Mouse (Mus musculus) forebrain, embryonic 16.5 days (tissue): Measurements from ENCODE around the gene Dpm3. TPM values are rescaled to one million over a fixed set of nuclear protein-coding genes. Genes with fewer than 3 reads are reported as not detected.

Experiments
- ATAC-seq: fragments of 200-750 bp; cut with Nextera tagmentation; 2 replicates; pipeline ENCODE4 v1.8.0; 2017; ENCODE audit warnings: mild to moderate bottlenecking, moderate library complexity
- H3K27ac ChIP-seq: fragments of 300-500 bp; sonication (generic); 2 replicates; pipeline ENCODE4 v1.5.1; 2014; ENCODE audit warnings: low read length, control low read depth
- H3K27me3 ChIP-seq: fragments of 300-500 bp; sonication (generic); replicated peaks from 2 replicates; pipeline ENCODE4 v1.6.1; 2014; ENCODE audit warnings: low read length; ENCODE audit not compliant: control insufficient read depth, insufficient read depth
- H3K36me3 ChIP-seq: fragments of 300-500 bp; sonication (generic); 2 replicates; pipeline ENCODE4 v1.6.1; 2014; ENCODE audit not compliant: control insufficient read depth, insufficient read depth
- H3K4me1 ChIP-seq: fragments of 300-500 bp; sonication (generic); replicated peaks from 2 replicates; pipeline ENCODE4 v1.6.1; 2014; ENCODE audit warnings: low read length; ENCODE audit not compliant: control insufficient read depth, insufficient read depth
- H3K4me2 ChIP-seq: fragments of 300-500 bp; sonication (generic); 2 replicates; pipeline ENCODE4 v1.6.1; 2014; ENCODE audit warnings: mild to moderate bottlenecking, low read length, control low read depth
- H3K4me3 ChIP-seq: fragments of 300-500 bp; sonication (generic); replicated peaks from 2 replicates; pipeline ENCODE4 v1.5.1; 2014; ENCODE audit warnings: mild to moderate bottlenecking, low read length, control low read depth
- H3K9ac ChIP-seq: fragments of 300-500 bp; sonication (generic); replicated peaks from 2 replicates; pipeline ENCODE4 v1.6.1; 2014; ENCODE audit warnings: low read depth, low read length, control low read depth
- H3K9me3 ChIP-seq: fragments of 300-500 bp; sonication (generic); 2 replicates; pipeline ENCODE4 v1.6.1; 2016; ENCODE audit warnings: low read length; ENCODE audit not compliant: control insufficient read depth
- WGBS: fragments of 180-500 bp; shearing (Covaris S2); extraction: QIAGEN DNeasy Blood & Tissue Kit; methylation state at CpG from one replicate; pipeline ENCODE4 v1.1.7; 2014; 5-methylcytosine and 5-hydroxymethylcytosine counted together
- polyA plus RNA-seq: library from polyadenylated mRNA; unstranded; fragments of >200 nt; fragmentation: Nextera tagmentation; extraction: Ambion mirVana; gene quantifications from 2 replicates; pipeline ENCODE4 v1.2.1, GENCODE M21; 2015

Dpm3 gene
- polyA plus RNA-seq, 1 experiment from 2014 or later, result 73.5 TPM

GRCm38 (mm10) chr3:89281579-89282290, 22.6 kb downstream of the Dpm3 start:
- 13% methylated on average over 20 of the region's 20 CpGs for WGBS
- H3K9me3 ChIP-seq, result no peaks in the 10 kb centered on the region
- ATAC-seq, result no peak; the same call in 1 of the 2 replicates
- no peaks in the 10 kb centered on the region for H3K36me3 ChIP-seq
- H3K4me3 ChIP-seq, result peak overlapping the region; percentile 56
- peaks cover 36% of the 10 kb centered on the region for H3K4me1 ChIP-seq
- peaks cover 2% of the 10 kb centered on the region; the same call in 1 of the 2 replicates for H3K27me3 ChIP-seq
- no peak overlapping the region for H3K27ac ChIP-seq
- peak overlapping the region; percentile 10; the same call in 1 of the 2 replicates for H3K9ac ChIP-seq
- peak overlapping the region; percentile 98 for H3K4me2 ChIP-seq

- no peaks in the 10 kb centered on the region for H3K36me3 ChIP-seq
- peaks cover 34% of the 10 kb centered on the region for H3K4me1 ChIP-seq
- no peak overlapping the region for H3K4me2 ChIP-seq
- H3K9ac ChIP-seq, result peak overlapping the region; percentile 10; the same call in 1 of the 2 replicates
- no peaks in the 10 kb centered on the region for H3K9me3 ChIP-seq
- H3K27me3 ChIP-seq, result peaks cover 2% of the 10 kb centered on the region; the same call in 1 of the 2 replicates
- ATAC-seq, result no peak
- WGBS, result 20% methylated on average over 4 of the region's 4 CpGs
- H3K27ac ChIP-seq, result no peak overlapping the region
- no peak overlapping the region for H3K4me3 ChIP-seq
Observed at GRCm38 (mm10) chr3:89282291-89282643, 23.1 kb downstream of the Dpm3 start.

GRCm38 (mm10) chr3:89284261-89284660, 25.1 kb downstream of the Dpm3 start:
- no peak for ATAC-seq
- Histone ChIP-seq H3K27ac (no peak overlapping the region), H3K36me3 (no peaks in the 10 kb centered on the region), H3K9me3 (no peaks in the 10 kb centered on the region), H3K9ac (no peak overlapping the region), H3K4me2 (no peak overlapping the region), H3K27me3 (0 out of 2 replicates have a peak, but pooled peaks cover 2% of the 10 kb centered on the region), H3K4me3 (no peak overlapping the region), H3K4me1 (peaks cover 29% of the 10 kb centered on the region)
- 86% methylated on average over 3 of the region's 3 CpGs for WGBS

- H3K9ac ChIP-seq, result no peak overlapping the region
- H3K27me3 ChIP-seq, result 0 out of 2 replicates have a peak, but pooled peaks cover 2% of the 10 kb centered on the region
- peaks cover 16% of the 10 kb centered on the region for H3K4me1 ChIP-seq
- no peaks in the 10 kb centered on the region for H3K9me3 ChIP-seq
- WGBS, result 45% methylated on average over 2 of the region's 2 CpGs
- no peak overlapping the region for H3K27ac ChIP-seq
- no peak overlapping the region for H3K4me3 ChIP-seq
- ATAC-seq, result no peak
- no peaks in the 10 kb centered on the region for H3K36me3 ChIP-seq
- H3K4me2 ChIP-seq, result no peak overlapping the region
Observed at GRCm38 (mm10) chr3:89285526-89285925, 26.4 kb downstream of the Dpm3 start.

GRCm38 (mm10) chr3:89287286-89287685, 28.1 kb downstream of the Dpm3 start:
- ATAC-seq, result no peak
- peaks cover 2% of the 10 kb centered on the region; the same call in 1 of the 2 replicates for H3K4me1 ChIP-seq
- H3K27ac ChIP-seq, result no peak overlapping the region
- no peaks in the 10 kb centered on the region for H3K27me3 ChIP-seq
- 67% methylated on average over 5 of the region's 5 CpGs for WGBS
- H3K9me3 ChIP-seq, result no peaks in the 10 kb centered on the region
- H3K4me2 ChIP-seq, result no peak overlapping the region
- no peak overlapping the region for H3K9ac ChIP-seq
- no peaks in the 10 kb centered on the region for H3K36me3 ChIP-seq
- no peak overlapping the region for H3K4me3 ChIP-seq

GRCm38 (mm10) chr3:89288503-89288928, 29.4 kb downstream of the Dpm3 start:
- no peak overlapping the region for H3K4me2 ChIP-seq
- no peak for ATAC-seq
- WGBS, result 54% methylated on average over 7 of the region's 7 CpGs

GRCm38 (mm10) chr3:89291874-89292273, 32.7 kb downstream of the Dpm3 start:
- no peak for ATAC-seq

More at GRCm38 (mm10) chr3:89288503-89288928, 29.4 kb downstream of the Dpm3 start:
- Histone ChIP-seq H3K27me3 (no peaks in the 10 kb centered on the region), H3K9ac (no peak overlapping the region), H3K4me1 (no peaks in the 10 kb centered on the region), H3K36me3 (no peaks in the 10 kb centered on the region), H3K9me3 (no peaks in the 10 kb centered on the region), H3K4me3 (no peak overlapping the region), H3K27ac (no peak overlapping the region)

GRCm38 (mm10) chr3:89292303-89292702, 33.1 kb downstream of the Dpm3 start:
- H3K27ac ChIP-seq, result no peak overlapping the region
- no peak overlapping the region for H3K9ac ChIP-seq
- H3K4me1 ChIP-seq, result peaks cover 8% of the 10 kb centered on the region
- WGBS, result 65% methylated on average over 5 of the region's 5 CpGs
- no peak for ATAC-seq
- no peaks in the 10 kb centered on the region for H3K27me3 ChIP-seq
- no peaks in the 10 kb centered on the region for H3K36me3 ChIP-seq
- no peak overlapping the region for H3K4me2 ChIP-seq
- H3K9me3 ChIP-seq, result no peaks in the 10 kb centered on the region
- no peak overlapping the region for H3K4me3 ChIP-seq

More at GRCm38 (mm10) chr3:89291874-89292273, 32.7 kb downstream of the Dpm3 start:
- 78% methylated on average over 10 of the region's 10 CpGs for WGBS
- Histone ChIP-seq H3K4me2 (no peak overlapping the region), H3K9ac (no peak overlapping the region), H3K9me3 (no peaks in the 10 kb centered on the region), H3K36me3 (no peaks in the 10 kb centered on the region), H3K4me3 (no peak overlapping the region), H3K4me1 (peaks cover 6% of the 10 kb centered on the region), H3K27ac (no peak overlapping the region), H3K27me3 (no peaks in the 10 kb centered on the region)

GRCm38 (mm10) chr3:89293247-89293918, 34.2 kb downstream of the Dpm3 start:
- Histone ChIP-seq H3K4me2 (no peak overlapping the region), H3K4me1 (peaks cover 9% of the 10 kb centered on the region), H3K36me3 (no peaks in the 10 kb centered on the region), H3K9ac (no peak overlapping the region), H3K4me3 (no peak overlapping the region), H3K27me3 (no peaks in the 10 kb centered on the region), H3K9me3 (no peaks in the 10 kb centered on the region), H3K27ac (no peak overlapping the region)
- no peak for ATAC-seq
- WGBS, result 92% methylated on average over 11 of the region's 11 CpGs
